Mouse (Mus musculus) heart, adult 18-20 months (tissue): Measurements from ENCODE around the gene Olfr742. TPM values are rescaled to one million over a fixed set of nuclear protein-coding genes. Genes with fewer than 3 reads are reported as not detected.

Experiments used
- DNase-seq, 2 experiments: peaks; one replicate each; pipeline ENCODE4 v3.0.0; 2021 to 2022; ENCODE audit warnings: mixed read lengths in 1 of 2
- long read RNA-seq, 2 experiments: library from polyadenylated mRNA; stranded (forward); transcript quantifications; one replicate each; pipeline ENCODE4 v2.0.0; 2021
- total RNA-seq, 2 experiments: library from RNA; stranded (reverse); gene quantifications; 2 replicates each; pipeline ENCODE4 v1.2.3; 2021

The Olfr742 gene
- total RNA-seq: not detected
- long read RNA-seq, experiment 1: 0 reads
- long read RNA-seq, experiment 2: 0 reads

GRCm38 (mm10) chr14:50503300-50503699 lies at the start of gene Olfr742:
TSS of gene Olfr742 (plus strand) at chr14:50503600.
- no peak for DNase-seq

GRCm38 (mm10) chr14:50472438-50472837 lies 31.0 kb upstream of the Olfr742 start, which contains the start of gene Olfr741:
TSS of gene Olfr741 (plus strand) at chr14:50472738.
- no peak for DNase-seq

GRCm38 (mm10) chr14:50478406-50478805 lies 25.0 kb upstream of the Olfr742 start:
- no peak for DNase-seq

- DNase-seq: no peak
These were observed 18.1 kb downstream of the Olfr742 start, which contains the start of gene Olfr743 for GRCm38 (mm10) chr14:50521539-50521938. TSS of gene Olfr743 (plus strand) at chr14:50521839.

GRCm38 (mm10) chr14:50552734-50553133 lies 49.3 kb downstream of the Olfr742 start:
- DNase-seq: no peak

Other genes starting within 250 kb of the Olfr742 start
- gene Olfr732, start 219.4 kb upstream of the Olfr742 start, total RNA-seq: not detected
- gene Olfr733, start 202.1 kb upstream of the Olfr742 start, total RNA-seq: not detected
- gene Olfr734, start 176.8 kb upstream of the Olfr742 start, total RNA-seq: not detected
- gene Olfr735, start 154.7 kb upstream of the Olfr742 start, total RNA-seq: not detected
- gene Tlr11, start 145.7 kb upstream of the Olfr742 start, total RNA-seq: under 1 TPM in 1 of 2 experiments, not detected in 1; 0.08 TPM
- not detected for gene Olfr736, start 122.4 kb upstream of the Olfr742 start, total RNA-seq
- not detected for gene Olfr738, start 96.0 kb upstream of the Olfr742 start, total RNA-seq
- gene Olfr739, start 85.0 kb upstream of the Olfr742 start, total RNA-seq: not detected
- not detected for gene Olfr740, start 58.1 kb upstream of the Olfr742 start, total RNA-seq
- gene Olfr741, start 30.9 kb upstream of the Olfr742 start, total RNA-seq: not detected
- not detected for gene Olfr743, start 18.2 kb downstream of the Olfr742 start, total RNA-seq
- gene Olfr744, start 111.3 kb downstream of the Olfr742 start, total RNA-seq: not detected
- gene Olfr745, start 135.8 kb downstream of the Olfr742 start, total RNA-seq: not detected
- not detected for gene Olfr746, start 143.5 kb downstream of the Olfr742 start, total RNA-seq
- not detected for gene Olfr747, start 189.6 kb downstream of the Olfr742 start, total RNA-seq
- not detected for gene Olfr748, start 203.8 kb downstream of the Olfr742 start, total RNA-seq
- gene Olfr749, start 241.5 kb downstream of the Olfr742 start, total RNA-seq: not detected